Mouse (Mus musculus) lung, postnatal 0 days (tissue): ENCODE data around the gene Dazap2.

Experiments
- CTCF ChIP-seq: IDR thresholded peaks from 2 replicates; pipeline ENCODE4 v1.5.1; 2016; ENCODE audit warnings: antibody characterized with exemption, mild to moderate bottlenecking
- EP300 ChIP-seq: IDR thresholded peaks from 2 replicates; pipeline ENCODE4 v1.6.1; 2016; ENCODE audit warnings: antibody characterized with exemption, mild to moderate bottlenecking, control low read depth

- no peak for TF ChIP-seq CTCF
- no peak for TF ChIP-seq EP300
Measured at GRCm38 (mm10) chr15:100630126-100630525, 15.0 kb downstream of the Dazap2 start.
